Mouse (Mus musculus): ENCODE data around the gene Ms4a13. TPM values are rescaled to one million over a fixed set of nuclear protein-coding genes. Genes with fewer than 3 reads are reported as not detected.

The Ms4a13 gene
- not detected for total RNA-seq (2023)

DNA sequence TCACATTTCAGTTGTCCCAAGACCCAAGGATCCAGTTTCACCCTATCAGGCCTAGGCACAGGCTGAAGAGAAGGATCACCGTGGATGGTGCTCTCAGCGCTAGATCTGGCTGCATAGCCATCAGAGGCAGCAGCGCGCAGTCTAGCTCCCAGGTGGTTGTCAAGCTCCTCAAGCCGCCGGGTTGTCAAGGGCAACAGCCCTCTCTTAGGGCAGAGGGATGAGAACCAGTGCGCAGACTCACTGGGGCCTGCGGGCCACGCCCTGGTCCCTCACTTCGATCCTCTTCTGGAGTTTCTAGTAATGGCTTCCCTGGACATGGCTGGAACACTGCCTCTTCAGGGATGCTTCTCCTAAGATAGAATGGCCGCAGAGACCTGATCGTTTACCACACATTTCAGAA, at the start of gene Ms4a13:
Gene Ms4a13 (minus strand): TSS at position 192 of the 400 bp plus-strand sequence.

GRCm38 (mm10) chr19:11232348-11232747, 35.8 kb upstream of the Ms4a13 start, which contains the start of gene Ms4a12:
Gene Ms4a12, minus strand, starts transcription at chr19:11232448.

DNA sequence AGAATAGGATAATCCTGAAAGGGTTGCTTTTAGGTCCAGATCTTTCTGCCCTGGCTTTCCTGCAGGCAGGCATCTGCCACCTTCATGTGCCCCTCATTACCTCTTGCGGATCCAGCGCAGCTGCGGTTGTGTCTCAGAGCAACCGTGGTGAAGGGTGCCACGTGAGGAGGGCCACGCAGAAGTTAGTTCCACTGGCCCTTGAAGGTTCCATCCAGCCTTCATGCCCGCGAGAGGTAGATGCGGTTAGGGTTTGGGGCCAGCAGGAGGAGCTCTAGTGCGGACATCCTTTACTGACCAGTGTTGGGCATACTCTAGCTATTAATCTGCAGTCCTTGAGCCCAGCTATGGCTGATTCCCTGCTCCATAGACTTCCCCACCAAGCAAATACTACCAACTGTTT, 31.4 kb downstream of the Ms4a13 start, which contains the start of gene 1700025F22Rik:
Gene 1700025F22Rik (minus strand): TSS at position 149 of the 400 bp plus-strand sequence.

DNA sequence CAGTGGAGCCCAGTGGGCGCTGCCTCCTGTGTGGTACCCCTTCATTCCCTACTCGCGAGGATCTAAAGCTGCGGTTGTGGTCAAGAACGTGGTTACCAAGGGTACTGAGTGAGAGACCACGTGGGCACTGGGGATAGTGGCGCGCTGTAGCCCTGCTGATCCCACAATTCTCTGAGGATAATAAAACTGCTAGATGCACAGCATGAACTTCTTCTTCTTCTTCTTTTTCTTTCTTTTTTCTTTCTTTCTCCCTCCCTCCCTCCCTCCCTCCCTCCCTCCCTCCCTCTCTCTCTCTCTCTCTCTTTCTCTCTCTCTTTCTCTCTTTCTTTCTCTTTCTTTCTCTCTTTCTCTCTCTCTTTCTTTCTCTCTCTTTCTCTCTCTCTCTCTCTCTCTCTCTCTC, 65.8 kb downstream of the Ms4a13 start, which contains the start of gene 1700017D01Rik:
Gene 1700017D01Rik (minus strand): TSS at position 101 of the 400 bp plus-strand sequence.

Other genes starting within 250 kb of the Ms4a13 start
- gene Ccdc86, start 247.5 kb downstream of the Ms4a13 start, total RNA-seq (2023): 29.4 TPM
- not detected for gene Ms4a10, start 222.1 kb downstream of the Ms4a13 start, total RNA-seq (2023)
- gene Ms4a15, start 203.5 kb downstream of the Ms4a13 start, total RNA-seq (2023): not detected
- not detected for gene Ms4a18, start 178.7 kb downstream of the Ms4a13 start, total RNA-seq (2023)
- not detected for gene Ms4a8a, start 115.6 kb downstream of the Ms4a13 start, total RNA-seq (2023)
- not detected for gene 1700017D01Rik, start 65.9 kb downstream of the Ms4a13 start, total RNA-seq (2023)
- not detected for gene 1700025F22Rik, start 31.4 kb downstream of the Ms4a13 start, total RNA-seq (2023)
- gene Ms4a12, start 35.7 kb upstream of the Ms4a13 start, total RNA-seq (2023): not detected
- gene Ms4a1, start 69.5 kb upstream of the Ms4a13 start, total RNA-seq (2023): 44.6 TPM
- gene Ms4a5, start 87.1 kb upstream of the Ms4a13 start, total RNA-seq (2023): not detected
- gene Ms4a14, start 117.7 kb upstream of the Ms4a13 start, total RNA-seq (2023): not detected
- gene Ms4a7, start 139.4 kb upstream of the Ms4a13 start, total RNA-seq (2023): 0.61 TPM
- 1.5 TPM for gene Ms4a4a, start 178.8 kb upstream of the Ms4a13 start, total RNA-seq (2023)
- 53.2 TPM for gene Ms4a4c, start 208.0 kb upstream of the Ms4a13 start, total RNA-seq (2023)
- 937 TPM for gene Ms4a4b, start 246.8 kb upstream of the Ms4a13 start, total RNA-seq (2023)

All from CD8-positive naive resting alpha-beta T cell, adult 57 days (primary cell).